Mouse (Mus musculus) heart, adult 10 weeks (tissue): ENCODE measurements around the gene Fam120b. TPM values are rescaled to one million over a fixed set of nuclear protein-coding genes. Genes with fewer than 3 reads are reported as not detected.

Source experiments
- polyA plus RNA-seq: library from polyadenylated mRNA; stranded (reverse); fragments of 350-450 nt; fragmentation: Illumina TruSeq; extraction: RNeasy Lipid Tissue Mini Kit (QIAGEN cat#74804); gene quantifications from one replicate; pipeline ENCODE4 v1.2.3, GENCODE M21; 2014; ENCODE audit warnings: low read depth, low replicate concordance

The Fam120b gene
- polyA plus RNA-seq: 16.5 TPM

DNA sequence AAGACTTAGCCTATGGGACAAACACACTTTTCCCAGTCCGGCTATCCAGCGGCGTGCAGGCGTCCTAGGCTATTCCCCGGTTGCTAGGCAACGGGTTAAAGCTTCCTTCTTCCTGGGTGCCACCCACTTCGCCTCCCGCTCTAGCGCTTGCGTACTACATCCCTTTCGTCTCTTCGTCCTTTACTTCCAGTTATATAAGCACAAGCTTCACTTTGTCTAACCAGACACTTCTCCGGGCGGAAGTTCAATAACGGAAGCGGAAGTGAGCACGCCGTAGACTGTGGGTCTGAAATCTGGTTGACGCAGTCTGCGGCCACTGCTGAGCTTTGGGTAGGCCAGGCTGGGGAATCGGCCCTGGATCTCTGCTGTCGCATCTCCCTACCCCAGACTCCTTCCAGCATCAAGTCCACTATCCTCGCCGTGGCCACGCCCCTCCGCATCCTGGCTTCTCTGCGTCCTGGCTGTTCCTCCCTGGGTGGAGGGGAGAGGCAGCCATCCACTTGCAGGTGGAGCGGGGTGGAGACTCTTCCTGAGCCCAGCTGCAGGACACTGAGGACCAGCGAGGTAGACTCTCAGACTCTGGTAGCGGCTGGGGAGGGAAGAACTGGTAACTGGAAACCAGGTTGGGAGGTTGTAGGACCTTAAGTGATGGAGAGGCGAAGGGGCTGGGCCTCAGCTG lies at the start of gene Fam120b:
Gene Fam120b, plus strand, starts transcription at position 206 of the 679 bp plus-strand sequence.

DNA sequence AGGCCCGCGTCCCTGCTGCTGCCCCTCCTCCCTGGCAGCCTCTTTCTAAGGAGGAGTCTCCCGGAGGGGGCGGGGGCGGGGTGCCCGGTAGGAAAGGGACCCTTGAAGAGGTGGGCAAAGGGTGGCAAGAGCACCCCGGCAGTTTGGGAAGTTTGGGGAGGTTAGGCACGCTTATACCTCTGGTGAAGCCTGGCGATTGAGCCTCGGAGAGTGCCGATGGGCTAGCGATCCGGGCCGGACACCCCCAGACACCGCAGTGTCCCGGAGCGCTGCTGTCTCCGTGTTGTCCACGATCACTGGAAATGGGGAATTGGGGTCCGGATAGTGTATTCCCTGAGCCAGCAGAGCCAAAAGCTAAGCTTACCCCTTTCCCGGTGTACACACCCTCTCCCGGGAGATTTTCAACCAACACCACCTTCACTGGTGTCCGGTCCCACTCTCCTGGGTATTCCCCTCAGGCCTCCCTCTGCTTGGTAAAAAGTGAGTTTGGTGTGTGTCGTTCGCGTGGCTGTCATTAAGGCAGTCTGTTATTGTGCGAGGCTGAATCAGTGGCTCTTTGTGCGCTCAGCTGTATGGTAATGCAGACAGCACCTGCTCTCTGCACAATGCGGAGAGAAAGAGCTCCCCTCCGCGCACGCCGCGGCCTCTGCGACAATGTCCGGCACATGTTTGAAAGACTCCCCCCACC lies 19.4 kb upstream of the Fam120b start, which contains the start of gene Dll1:
Gene Dll1, minus strand, starts transcription at position 379 of the 688 bp plus-strand sequence.

Other genes starting within 250 kb of the Fam120b start
- gene Dll1, start 19.3 kb upstream of the Fam120b start, polyA plus RNA-seq: 5.2 TPM
- gene Psmb1, start 103.5 kb downstream of the Fam120b start, polyA plus RNA-seq: 115 TPM
- gene Tbp, start 103.7 kb downstream of the Fam120b start, polyA plus RNA-seq: 11.9 TPM
- 14.5 TPM for gene Pdcd2, start 131.1 kb downstream of the Fam120b start, polyA plus RNA-seq
- 4.2 TPM for gene Prdm9, start 168.2 kb downstream of the Fam120b start, polyA plus RNA-seq